Mouse (Mus musculus): ENCODE results near the gene Igfn1.
A peak's percentile ranks its signal among the peaks of the same experiment; 100 is the strongest.

Gene Igfn1

DNA sequence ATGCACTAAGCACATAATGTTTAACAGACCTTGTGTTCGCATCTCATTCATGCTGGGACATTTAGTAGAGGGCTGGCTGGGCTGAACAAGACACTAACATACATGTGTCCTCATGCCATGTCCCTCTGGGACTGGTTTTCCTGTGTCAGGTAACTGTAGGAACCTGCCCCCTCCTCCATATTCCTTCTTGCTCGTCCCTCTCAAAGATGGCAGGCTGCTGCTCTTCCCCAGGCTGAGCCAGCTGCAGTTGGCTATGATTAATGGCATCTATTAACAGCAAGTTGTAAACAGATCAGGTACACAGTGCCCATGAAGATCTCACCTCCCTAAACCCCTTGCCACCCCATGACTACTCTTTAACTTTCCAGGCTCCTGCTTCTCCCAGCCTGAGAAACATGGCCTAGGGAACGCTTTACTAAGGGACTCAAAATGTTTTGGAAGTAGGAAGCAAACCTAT, at the start of gene Igfn1:
TSS of gene Igfn1 (minus strand) at position 51 of the 457 bp plus-strand sequence.
- no peak for DNase-seq (ENCODE audit: low read depth, low spot score)

DNA sequence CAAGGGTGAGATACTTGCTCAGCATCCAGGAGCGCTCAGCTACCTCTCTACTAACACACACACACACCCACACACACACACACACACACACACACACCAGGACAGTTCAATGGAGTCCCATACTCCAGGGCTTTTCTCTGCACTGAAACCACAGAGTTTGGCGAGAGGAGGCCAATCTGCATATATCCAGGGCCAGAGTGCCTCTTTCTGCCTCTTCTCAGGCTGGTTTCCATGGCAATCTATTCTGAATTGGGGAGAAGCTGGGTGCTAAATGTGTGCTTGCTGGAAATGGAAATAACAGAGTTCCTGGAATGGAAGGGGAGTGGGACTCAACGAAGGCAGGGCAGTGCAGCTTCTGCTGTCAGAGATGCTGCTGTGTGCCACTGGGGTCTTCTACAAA, 49.6 kb upstream of the Igfn1 start:
- no peak for DNase-seq (ENCODE audit: low read depth, low spot score)

DNA sequence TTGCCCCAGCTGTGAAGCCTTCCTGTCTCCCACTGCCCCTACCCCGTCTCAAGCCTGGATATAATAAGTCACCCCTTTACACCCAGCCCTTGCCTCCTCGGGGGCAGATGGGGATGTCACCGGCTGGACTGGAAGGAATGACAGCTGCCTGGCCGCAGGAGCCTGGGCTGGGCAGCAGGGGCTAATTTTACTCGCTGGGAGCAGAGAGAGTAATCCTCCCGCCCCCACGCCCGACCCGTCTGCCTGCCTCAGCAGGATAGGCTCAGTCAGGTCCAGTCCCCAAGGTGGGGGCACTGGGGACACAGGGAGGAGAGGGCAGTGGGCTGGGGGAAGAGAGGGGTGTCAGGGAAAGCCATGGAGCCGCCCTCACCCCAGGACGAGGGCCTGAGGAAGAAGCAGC, 46.4 kb upstream of the Igfn1 start, which contains the start of gene Cacna1s:
TSS of gene Cacna1s (plus strand) at position 204 of the 400 bp plus-strand sequence.
- DNase-seq (ENCODE audit: low read depth, low spot score), result no peak

DNA sequence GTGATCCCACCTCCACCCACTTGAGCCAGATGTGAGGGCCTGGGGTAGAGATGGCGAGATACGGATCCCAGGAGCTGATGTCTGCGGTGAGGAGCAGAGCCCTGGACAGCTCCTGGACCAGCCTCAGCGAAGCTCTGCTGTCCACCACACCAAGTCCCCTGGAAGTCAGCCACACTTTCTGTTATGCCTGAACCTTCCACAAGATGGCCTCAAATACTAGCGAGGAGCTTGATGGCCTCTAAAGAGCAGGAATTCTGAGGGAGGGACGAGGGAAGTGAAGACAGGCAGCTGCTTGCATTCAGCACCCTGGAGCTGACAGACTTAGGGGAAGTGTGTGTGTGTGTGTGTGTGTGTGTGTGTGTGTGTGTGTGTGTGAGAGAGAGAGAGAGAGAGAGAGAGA, 45.3 kb upstream of the Igfn1 start:
- peak; percentile 85 for DNase-seq (ENCODE audit: low read depth, low spot score)

DNA sequence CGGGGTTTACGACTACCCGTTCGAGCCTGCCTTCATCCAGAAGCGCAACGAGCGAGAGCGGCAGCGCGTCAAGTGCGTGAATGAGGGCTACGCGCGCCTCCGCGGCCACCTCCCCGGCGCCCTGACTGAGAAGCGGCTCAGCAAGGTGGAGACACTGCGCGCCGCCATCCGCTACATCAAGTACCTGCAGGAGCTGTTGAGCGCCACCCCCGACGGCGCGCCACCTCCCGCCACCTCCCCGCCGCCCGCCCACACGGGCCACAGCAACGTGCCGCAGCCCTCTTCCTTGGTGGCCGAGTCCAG, 44.8 kb upstream of the Igfn1 start:
- no peak for DNase-seq (ENCODE audit: low read depth, low spot score)

DNA sequence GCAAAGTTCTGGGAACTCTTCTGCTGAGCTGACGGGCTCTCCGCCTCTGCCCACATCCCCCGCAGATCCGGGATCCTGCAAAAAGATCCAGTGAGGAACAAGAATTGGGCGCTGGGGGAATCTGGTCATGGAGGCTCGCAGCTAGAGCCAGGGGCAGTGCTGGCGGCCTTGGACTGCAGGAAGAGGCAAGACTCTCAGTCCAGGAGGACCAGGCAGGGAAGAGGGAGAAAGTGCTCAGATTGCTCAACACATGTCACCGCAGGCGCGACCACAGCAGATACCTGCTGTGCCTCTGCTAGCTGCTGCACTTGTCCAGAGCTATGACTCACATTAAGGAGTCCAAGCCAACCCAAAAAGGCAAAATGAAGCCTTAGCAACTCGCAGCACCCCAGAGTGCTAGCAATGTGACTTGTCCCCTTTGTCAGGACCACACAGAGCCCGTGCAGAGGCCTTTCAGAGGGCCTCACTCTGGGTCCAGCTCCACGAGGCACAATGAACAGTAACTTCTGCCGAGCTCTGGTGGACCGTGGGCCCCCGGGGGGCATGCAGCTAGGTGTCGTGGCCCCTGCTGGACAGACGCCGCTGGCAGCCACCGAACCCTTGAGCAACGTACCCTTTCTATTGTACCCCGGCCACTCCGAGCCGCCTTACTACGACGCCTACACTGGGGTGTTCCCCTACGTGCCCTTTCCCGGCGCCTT, 44.3 kb upstream of the Igfn1 start, which contains the start of gene Ascl5:
TSS of gene Ascl5 (plus strand) at position 493 of the 701 bp plus-strand sequence.
- no peak for DNase-seq (ENCODE audit: low read depth, low spot score)

DNA sequence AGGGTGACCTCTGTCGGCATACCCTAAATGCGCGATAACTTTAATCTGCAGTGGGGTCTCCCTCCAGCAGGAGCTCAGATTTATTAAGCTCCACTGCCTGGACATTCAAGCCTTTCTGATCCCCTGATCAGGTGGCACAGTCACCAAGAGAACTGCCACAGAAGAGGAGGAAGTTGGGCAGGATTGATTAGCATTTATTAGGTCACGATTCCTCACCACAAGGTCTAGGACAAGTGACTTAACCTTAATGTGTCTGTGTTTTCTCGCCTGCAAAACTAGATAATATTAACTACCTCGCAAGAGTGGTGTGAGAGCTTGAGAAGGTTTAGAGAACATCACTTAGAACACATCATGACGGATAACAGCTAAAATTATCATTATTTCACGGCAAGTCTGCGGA, 41.8 kb upstream of the Igfn1 start:
- no peak for DNase-seq (ENCODE audit: low read depth, low spot score)

DNA sequence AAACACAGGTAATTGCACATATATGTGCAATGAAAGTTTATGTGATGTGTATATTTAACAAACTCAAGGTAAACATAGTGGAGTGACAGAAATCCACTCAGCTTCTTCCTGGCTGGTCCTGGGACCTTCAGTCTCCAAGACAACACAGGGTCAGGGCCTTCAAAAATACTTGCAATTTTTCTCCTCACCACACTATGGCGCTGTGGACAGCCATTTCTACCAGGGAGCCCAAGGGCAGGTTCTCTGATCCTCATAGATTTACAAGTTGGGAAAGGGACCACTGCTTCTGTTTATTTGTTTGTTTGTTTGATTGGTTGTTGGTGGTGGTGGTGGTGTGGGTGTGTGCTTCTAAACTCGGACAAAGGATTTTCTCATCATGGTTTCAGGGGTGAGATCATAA, 41.3 kb upstream of the Igfn1 start:
- peak; percentile 30 for DNase-seq (ENCODE audit: low read depth, low spot score)

DNA sequence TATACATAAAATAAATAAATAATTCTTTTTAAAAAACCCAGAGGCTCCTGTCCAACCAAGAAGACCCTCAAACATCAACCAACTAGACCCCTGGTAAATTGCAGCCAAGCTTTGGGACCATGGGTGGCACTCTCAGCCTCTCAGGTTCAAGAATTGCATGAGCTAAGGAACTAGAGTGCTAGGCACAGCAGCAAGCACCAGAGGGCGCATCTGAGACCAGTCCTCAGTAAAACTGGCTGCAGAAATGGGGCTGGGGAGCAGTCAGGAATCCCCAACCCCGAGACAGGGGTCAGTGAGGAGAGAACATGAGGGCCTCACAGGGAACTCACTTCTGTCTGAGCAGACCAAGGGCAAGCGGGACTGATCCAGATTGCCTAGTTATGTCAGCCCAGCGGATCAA, 39.6 kb upstream of the Igfn1 start:
- peak; percentile 64 for DNase-seq (ENCODE audit: low read depth, low spot score)

DNA sequence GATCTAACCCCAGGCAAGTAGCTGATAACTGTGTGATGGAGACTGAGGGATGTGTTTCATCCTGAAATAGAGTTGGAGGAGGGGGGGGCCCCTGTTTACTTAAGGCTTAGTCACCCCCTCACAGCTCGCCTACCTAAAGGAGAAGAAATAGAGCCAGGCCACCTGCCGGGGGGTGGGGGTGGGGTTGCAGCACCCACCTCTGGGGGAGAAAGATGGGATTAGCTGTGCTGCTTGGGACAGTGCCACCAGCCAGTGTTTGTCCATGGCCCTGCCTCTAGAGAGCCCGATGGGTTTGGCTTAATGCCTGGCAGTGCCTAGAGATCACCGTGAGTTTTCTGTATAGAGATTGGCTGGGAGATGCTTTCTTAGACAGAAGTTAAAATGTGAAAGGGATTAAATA, 34.7 kb upstream of the Igfn1 start:
- DNase-seq (ENCODE audit: low read depth, low spot score), result no peak

DNA sequence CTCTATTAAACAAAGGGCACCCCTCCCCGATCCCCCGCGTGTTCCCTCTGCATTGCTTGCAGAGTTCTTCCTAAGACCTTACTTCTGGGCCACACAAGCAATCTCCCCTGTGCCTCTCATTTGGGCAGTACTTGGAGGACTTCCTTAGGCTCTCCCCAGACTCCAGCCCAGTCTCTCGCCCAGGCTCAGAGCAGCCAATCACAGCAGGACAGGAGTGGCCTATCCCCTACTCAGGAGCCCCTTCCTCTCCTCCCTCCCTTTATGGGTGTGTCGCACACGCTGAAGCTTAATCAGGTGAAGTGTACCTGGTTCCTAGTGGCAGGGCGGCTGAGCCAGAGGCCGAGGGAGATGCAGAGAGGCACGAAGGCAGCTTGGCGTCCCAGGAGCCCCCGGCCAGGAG, 34.3 kb upstream of the Igfn1 start:
- DNase-seq (ENCODE audit: low read depth, low spot score), result no peak

DNA sequence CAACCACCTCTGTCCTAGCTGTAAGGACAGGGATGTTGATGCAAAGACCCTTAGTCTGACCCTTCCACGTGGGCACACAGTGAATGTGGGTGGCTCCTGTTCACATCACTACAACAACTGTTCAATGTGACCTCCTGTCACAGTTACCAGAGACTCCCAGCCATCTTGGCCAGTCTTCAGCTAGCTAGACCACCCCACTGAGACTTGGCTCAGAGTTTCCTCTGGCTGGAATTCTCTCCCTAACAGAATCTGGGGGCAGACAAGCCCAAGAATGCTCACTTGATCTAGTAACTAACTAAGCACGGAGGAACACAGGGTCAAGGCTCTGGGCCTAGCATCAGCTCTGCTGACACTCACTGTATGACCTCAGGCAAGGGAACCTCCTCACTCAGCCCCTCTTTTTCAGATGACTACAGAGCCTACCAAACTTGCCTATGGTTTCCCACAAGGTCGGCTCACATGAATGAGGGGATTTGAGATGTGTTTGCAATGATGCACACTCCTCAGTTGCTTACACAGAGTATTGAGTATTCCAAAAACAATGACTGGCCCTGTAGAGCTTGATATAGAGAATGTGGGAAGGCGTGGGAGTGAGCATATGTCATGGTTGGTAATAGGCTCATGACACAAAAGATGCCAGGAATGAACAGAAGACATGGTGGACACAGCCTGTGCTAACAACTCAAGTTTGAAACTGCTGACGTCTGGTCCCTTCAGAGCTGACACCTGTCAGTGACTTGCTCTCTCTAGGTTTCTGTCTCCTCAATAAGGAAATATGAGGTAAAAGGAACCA, 32.8 kb upstream of the Igfn1 start:
- DNase-seq (ENCODE audit: low read depth, low spot score), result no peak

DNA sequence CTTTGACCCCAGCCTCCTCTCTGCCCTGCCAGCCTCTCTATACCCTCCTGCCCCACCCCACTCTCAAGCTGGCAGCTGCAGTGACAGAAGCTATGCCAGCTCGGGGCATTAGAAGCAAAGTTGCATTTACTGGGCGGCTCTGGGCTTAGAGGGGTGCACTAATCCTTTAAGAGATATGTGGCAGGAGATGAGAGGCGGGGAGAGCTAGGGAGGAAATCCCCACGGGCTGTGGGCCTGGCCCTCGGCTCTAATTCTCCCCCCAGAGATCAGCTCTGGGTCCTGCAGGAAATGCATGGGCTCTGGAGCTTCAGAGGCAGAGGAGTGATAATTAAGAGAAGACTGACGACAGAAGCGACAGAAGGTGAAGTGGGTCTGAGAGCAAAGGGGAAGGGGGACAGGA, 26.8 kb upstream of the Igfn1 start:
- no peak for DNase-seq (ENCODE audit: low read depth, low spot score)

DNA sequence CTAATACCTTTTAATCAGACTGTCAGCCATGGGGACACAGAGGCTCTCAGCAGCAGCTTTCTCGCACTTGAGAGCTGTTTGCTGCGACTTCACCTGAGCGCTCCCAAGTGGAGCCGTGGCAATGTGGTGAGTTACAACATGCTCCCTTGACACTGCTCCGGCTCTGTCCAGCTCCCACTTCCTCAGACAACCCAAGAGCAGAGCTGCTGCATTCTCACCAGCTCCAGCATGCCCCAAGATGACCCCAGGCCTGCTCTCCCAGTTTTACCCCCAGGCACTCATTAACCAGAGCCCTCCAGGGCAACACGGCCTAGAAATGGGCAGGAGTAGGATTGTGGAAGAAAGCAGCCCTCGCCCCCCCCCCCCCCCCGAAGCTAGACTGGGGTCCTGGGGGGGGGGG, 25.6 kb upstream of the Igfn1 start:
- no peak for DNase-seq (ENCODE audit: low read depth, low spot score)

DNA sequence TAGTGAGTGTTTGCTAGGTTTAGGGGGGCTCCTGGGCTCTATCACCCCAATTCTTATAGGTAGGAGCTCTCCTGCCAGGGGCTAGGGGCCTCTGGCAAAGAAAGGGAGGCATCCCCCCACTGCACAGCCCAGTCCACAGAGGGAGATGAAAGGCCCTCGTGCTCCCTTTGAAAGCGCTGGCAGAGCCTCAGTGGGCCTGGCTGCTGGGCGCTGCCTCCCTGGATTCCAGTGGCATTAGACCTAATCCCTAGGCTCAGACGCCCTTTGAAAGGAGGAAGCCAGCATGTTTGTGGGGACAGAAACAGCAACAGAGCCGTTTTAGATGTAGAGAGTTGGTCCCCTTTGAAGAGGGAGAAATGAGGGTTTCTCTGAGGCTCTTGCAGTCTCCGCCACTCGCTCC, 24.1 kb upstream of the Igfn1 start:
- no peak for DNase-seq (ENCODE audit: low read depth, low spot score)

DNA sequence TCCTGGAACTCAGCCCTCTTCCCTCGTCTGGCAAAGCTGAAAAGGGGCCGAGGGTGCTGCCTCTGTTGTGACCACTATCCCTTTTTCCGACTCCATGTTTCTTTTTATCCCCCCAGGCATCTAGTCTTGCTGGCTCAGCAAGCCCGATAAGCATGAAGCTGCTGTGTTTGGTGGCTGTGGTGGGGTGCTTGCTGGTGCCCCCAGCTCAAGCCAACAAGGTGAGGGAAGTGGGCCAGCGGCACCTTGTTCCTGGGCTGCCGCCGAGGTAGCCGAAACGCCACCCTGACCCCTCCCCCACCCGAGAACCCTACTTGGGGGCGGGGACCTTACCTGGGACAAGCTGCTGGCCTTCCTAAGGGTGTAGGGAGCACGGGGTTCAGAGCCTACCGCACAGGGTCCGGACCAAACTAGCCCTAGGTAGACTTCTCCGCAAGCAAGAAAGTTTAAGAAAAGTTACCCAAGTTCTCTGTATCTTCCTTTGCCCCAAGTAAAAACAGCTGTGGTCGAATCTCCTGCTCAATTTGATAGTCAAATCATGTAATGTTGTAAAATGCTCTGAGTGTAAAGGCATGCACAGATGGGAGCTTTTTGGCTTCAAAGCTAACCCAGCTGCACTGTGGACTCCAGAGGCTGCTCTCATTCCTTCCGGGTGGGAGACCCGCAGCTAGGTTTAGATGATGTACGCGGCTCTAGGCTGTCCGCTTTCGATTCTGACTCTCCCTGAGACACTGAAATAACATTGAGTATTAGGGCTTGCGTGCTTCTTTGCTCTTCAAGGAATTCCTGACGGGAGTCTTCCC, 12.4 kb upstream of the Igfn1 start:
- DNase-seq (ENCODE audit: low read depth, low spot score), result peak; percentile 49

DNA sequence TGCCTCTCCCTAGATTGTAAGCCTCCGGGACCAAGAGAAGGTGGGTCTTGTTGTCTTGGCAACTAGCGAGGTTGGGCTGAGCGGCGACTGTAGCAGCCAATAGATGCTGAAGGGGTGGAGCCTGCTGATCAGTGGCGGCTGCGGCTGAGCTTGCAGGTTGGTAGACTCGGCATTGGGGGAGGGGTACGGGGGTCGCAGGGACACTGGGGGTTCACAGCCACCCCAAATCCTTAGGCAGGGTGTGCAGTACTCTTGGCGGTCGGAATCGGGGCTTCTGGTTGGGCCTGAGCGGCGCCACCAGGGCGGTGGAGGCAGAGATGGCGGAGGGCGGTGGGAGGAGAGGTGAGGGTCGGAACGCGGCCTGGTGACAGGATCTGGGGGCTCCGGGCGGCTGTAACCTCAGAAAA, 11.8 kb upstream of the Igfn1 start:
- DNase-seq (ENCODE audit: low read depth, low spot score), result peak; percentile 95

DNA sequence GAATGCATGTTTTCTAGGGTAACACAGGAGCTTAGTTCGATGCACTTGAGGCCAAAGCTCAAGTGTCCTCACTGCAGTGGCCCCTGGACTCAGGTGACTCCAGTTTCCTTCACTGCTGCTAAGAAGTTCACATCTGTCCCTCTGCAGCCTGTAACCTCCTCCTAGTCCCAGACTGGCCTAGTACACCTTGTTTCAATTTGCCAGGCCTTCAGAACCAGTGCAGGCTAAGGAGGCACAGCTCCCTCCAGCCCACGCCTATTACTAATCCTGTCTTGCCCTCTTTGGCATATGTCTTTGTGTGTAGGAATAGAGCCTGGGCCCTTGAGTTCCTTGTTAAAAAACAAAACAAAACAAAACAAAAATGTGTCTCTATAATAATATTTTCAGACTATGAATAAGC, 11.2 kb upstream of the Igfn1 start:
- DNase-seq (ENCODE audit: low read depth, low spot score), result peak; percentile 40

DNA sequence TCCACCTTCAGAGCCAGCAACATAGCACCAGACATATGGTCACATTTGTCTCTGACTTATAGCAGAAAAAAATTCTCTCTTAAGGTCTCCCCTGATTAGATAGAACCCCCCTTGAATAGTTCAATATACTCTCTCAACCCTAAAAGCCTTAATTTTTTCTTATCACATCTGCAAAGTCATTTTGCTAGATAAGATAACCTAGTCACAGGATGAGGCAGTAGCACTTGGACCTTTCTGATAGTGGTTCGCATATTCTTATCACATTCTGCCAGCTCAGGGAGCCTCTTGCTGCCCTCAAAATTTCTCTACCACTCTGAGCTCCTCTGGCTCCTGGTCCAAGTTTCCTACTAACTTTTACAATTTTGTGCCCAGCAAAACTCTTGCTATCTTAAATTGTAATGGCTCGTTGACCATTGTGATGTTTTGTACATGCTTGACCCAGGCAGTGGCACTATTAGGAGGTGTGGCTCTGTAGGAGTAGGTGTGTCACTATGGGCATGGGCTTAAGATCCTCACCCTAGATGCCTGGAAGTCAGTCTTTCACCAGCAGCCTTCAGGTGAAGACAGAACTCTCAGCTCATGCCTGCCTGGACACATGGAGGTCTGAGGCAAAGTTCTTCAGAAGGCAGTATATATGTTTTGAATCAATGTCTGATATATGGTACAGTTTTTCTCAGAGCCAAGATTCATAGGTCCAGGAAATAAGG, 8.8 kb upstream of the Igfn1 start:
- no peak for DNase-seq (ENCODE audit: low read depth, low spot score)

DNA sequence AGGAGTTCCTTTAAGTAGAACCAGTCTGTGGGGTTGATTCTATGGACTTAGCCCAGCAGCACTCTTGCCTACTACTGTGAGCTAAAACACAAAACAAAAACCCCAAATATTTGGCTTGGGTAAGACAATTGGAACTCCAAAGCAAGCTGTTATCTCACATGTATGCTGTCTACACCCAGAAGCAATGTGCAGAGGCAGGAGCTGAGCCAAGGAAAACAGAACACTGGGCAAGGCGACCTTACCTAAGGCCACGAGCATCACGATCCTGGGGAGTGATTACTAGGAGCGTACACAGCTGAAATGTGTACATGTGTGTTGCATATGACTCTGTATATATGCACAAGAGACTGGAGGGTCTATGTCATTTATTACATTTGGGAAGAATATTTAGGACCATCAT, 7.4 kb upstream of the Igfn1 start:
- no peak for DNase-seq (ENCODE audit: low read depth, low spot score)

DNA sequence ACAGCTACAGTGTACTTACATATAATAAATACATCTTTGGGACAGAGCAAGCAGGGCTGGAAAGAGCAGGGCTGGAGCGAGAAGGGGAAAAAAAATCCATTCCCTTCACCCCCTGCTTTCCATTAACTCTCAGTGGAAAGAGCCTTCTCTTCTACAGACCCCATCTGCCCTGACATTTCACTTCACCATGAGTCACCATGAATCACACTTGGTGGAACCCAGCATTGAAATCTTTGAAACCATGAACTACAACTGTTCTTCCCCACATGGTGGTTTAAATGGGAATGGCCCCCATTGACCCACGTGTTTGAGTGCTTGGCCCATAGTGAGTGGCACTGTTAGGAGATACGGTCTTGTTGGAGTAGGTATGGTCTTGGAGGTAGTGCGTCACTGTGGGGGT, 4.1 kb upstream of the Igfn1 start:
- no peak for DNase-seq (ENCODE audit: low read depth, low spot score)

DNA sequence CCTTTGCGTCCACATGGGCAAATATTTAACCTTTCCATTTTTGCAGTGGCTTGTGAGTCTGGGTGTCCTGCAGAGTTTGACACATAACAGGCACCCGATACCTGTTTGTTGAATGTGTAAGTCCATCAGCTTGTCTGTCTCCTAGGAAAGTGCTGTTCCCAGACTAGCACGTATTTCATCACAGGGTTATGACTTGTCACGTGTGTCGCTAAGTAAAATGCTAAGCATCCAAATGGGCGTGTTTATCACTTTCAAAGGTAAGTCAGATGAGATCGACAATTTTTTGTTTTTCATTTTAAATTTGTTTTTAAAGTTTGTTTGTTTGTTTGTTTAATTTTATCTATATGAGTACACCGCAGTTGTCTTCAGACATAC, 2.0 kb upstream of the Igfn1 start:
- no peak for DNase-seq (ENCODE audit: low read depth, low spot score)

All from forelimb bud, embryonic 11.5 days (tissue).